Mouse (Mus musculus): Measurements from ENCODE around the gene Gldc. TPM values are rescaled to one million over a fixed set of nuclear protein-coding genes. Genes with fewer than 3 reads are reported as not detected.

The Gldc gene
- polyA plus RNA-seq, 1 experiment = 0.43 TPM

DNA sequence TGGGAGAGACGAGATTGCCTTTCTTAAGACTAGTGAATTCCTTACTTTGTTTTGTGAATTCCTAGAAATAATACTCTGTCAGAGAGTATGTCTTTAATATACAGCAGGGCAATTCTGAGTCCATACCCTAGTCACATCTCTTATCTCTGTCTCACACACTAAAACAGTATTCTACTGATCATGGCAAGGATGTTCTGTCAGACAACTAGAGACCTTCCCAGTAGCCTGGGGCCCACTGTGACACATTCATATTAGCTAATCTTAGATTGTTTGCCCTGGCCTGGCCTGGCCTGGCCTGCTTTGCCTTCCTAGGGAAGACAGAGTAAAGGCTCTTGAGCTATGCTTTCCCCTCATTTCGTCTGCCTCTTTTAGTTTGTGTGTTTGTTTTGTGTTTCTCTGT is 124.6 kb downstream of the Gldc start:
- peaks cover 92% of the 10 kb centered on the region for H3K79me3 ChIP-seq (ENCODE audit: low read depth)
- H3K36me3 ChIP-seq (ENCODE audit: control insufficient read depth, insufficient read depth) = peaks cover 61% of the 10 kb centered on the region
- no peaks in the 10 kb centered on the region for H3K27me3 ChIP-seq (ENCODE audit: control insufficient read depth, insufficient read depth, insufficient read length)
- no peak for TF ChIP-seq MYOG (IDR thresholded peaks at IDR 0.05; ENCODE audit: control insufficient read depth, extremely low read depth, insufficient read length)
- no peak for TF ChIP-seq MAX (IDR thresholded peaks at IDR 0.05)
- no peak for TF ChIP-seq CTCF (IDR thresholded peaks at IDR 0.05; ENCODE audit: control insufficient read depth, insufficient read depth, insufficient read length)
- TF ChIP-seq FOSL1 (IDR thresholded peaks at IDR 0.05; ENCODE audit: insufficient read depth, low read length, poor library complexity, severe bottlenecking) = no peak
- no peak for TF ChIP-seq CEBPB (IDR thresholded peaks at IDR 0.05; ENCODE audit: low read depth)
- no peak for TF ChIP-seq MYOD1 (IDR thresholded peaks at IDR 0.05; ENCODE audit: control insufficient read depth, insufficient read length, low read depth)
- TF ChIP-seq USF1 (IDR thresholded peaks at IDR 0.05; ENCODE audit: low read depth) = no peak
- H3ac ChIP-seq (ENCODE audit: control insufficient read depth, insufficient read length, low read depth) = no peak overlapping the region
- no peak overlapping the region for H3K4me3 ChIP-seq (ENCODE audit: insufficient read depth, poor library complexity, severe bottlenecking)
- H3K79me2 ChIP-seq (ENCODE audit: control insufficient read depth, insufficient read depth) = peaks cover 100% of the 10 kb centered on the region

Other genes with a start within 250 kb of the Gldc start
- gene Trpd52l3, start 171.6 kb downstream of the Gldc start, polyA plus RNA-seq (2012; fragmentation: generic; extraction: Trizol) = not detected
- 23.4 TPM for gene Uhrf2, start 144.9 kb downstream of the Gldc start, polyA plus RNA-seq (2012; fragmentation: generic; extraction: Trizol)
- not detected for gene Mbl2, start 57.5 kb upstream of the Gldc start, polyA plus RNA-seq (2012; fragmentation: generic; extraction: Trizol)